Mouse (Mus musculus) G1E (cell line): ENCODE data around the gene Cldn7.

Source experiments
- CTCF ChIP-seq: IDR thresholded peaks from 2 replicates; pipeline ENCODE4 v1.5.1; 2012; ENCODE audit warnings: low read depth, low read length, inconsistent platforms, mixed read lengths
- TAL1 ChIP-seq: conservative IDR thresholded peaks from 2 replicates; pipeline ENCODE4 v1.6.1; 2012; ENCODE audit warnings: low read depth, low read length, inconsistent platforms, mixed read lengths

GRCm38 (mm10) chr11:69918118-69918517 lies 46.5 kb upstream of the Cldn7 start:
- TF ChIP-seq TAL1 (no peak), CTCF (no peak)
